In genomic region chr13:21917992-21918391, GRCm38 (mm10) we compare ENCODE assay signal across 9 mouse cellular contexts. TPM values are rescaled to one million over a fixed set of nuclear protein-coding genes. Genes with fewer than 3 reads are reported as not detected.
DNase-seq lines count a peak whose midpoint lies in the region; ATAC-seq lines count a peak whose summit lies in the region.
"Had no signal": no experiment of that assay in that cellular context is flagged by ENCODE, and none has a peak within 500 bp of the region (broad histone marks: within the 10 kb centered on the region; RNA-seq: fewer than 3 reads in every experiment).

No protein-coding gene starts in this region.

- H3K27me3 ChIP-seq in kidney, embryonic 16.5 days (ENCODE audit: insufficient read depth, low read length), result peaks cover 13% of the 10 kb centered on the region; the same call in 1 of the 2 replicates
- H3K27me3 ChIP-seq in embryonic facial prominence, embryonic 10.5 days (replicated peaks; ENCODE audit: low read depth, poor library complexity, severe bottlenecking), result no peaks in the 10 kb centered on the region; the same call in 1 of the 2 replicates
- H3K27me3 ChIP-seq in hindbrain, embryonic 15.5 days, result peaks cover 79% of the 10 kb centered on the region
- H3K27me3 ChIP-seq in midbrain, embryonic 14.5 days (ENCODE audit: control insufficient read depth, insufficient read depth, low read length), result peaks cover 62% of the 10 kb centered on the region
- H3K27me3 ChIP-seq: Patski had no signal

- peak overlapping the region; percentile 89 for H3K4me2 ChIP-seq in kidney, embryonic 16.5 days (replicated peaks; ENCODE audit: low read depth, low read length)
- peak overlapping the region; percentile 56 for H3K4me2 ChIP-seq in hindbrain, embryonic 15.5 days
- peak overlapping the region; percentile 48 for H3K4me2 ChIP-seq in midbrain, embryonic 14.5 days (ENCODE audit: low read length)

- no peak overlapping the region for H3K27ac ChIP-seq in kidney, embryonic 16.5 days (ENCODE audit: low read length)
- no peak overlapping the region for H3K27ac ChIP-seq in embryonic facial prominence, embryonic 10.5 days (replicated peaks)
- no peak overlapping the region for H3K27ac ChIP-seq in hindbrain, embryonic 15.5 days (replicated peaks)
- H3K27ac ChIP-seq in midbrain, embryonic 14.5 days (replicated peaks; ENCODE audit: low read depth, low read length), result no peak overlapping the region

- DNase-seq in kidney, postnatal 10 days, result no peak
- no peak for DNase-seq in embryonic facial prominence, embryonic 10.5 days (ENCODE audit: low spot score)
- DNase-seq in midbrain, embryonic 14.5 days, result no peak
- DNase-seq in yolk sac, embryonic 10.5 days (ENCODE audit: low spot score), result no peak
- DNase-seq in layer of hippocampus, adult 18-20 months (ENCODE audit: low spot score in 2 of 2), result no peak
- DNase-seq in kidney, postnatal 14 days, result no peak

- peak overlapping the region; percentile 62 for H3K9ac ChIP-seq in kidney, embryonic 16.5 days (replicated peaks; ENCODE audit: low read length)
- no peak overlapping the region for H3K9ac ChIP-seq in hindbrain, embryonic 15.5 days
- H3K9ac ChIP-seq in midbrain, embryonic 14.5 days (replicated peaks; ENCODE audit: low read length), result no peak overlapping the region

- H3K4me1 ChIP-seq in kidney, embryonic 16.5 days (ENCODE audit: insufficient read depth, low read length), result peaks cover 13% of the 10 kb centered on the region; the same call in 1 of the 2 replicates
- peaks cover 15% of the 10 kb centered on the region for H3K4me1 ChIP-seq in embryonic facial prominence, embryonic 10.5 days
- H3K4me1 ChIP-seq in hindbrain, embryonic 15.5 days (replicated peaks), result peaks cover 11% of the 10 kb centered on the region
- 0 out of 2 replicates have a peak, but pooled peaks cover 5% of the 10 kb centered on the region for H3K4me1 ChIP-seq in midbrain, embryonic 14.5 days (ENCODE audit: control insufficient read depth, insufficient read depth, low read length)

- WGBS in kidney, embryonic 16.5 days, result under 1% methylated on average over 16 of the region's 16 CpGs
- 2% methylated on average over 16 of the region's 16 CpGs for WGBS in embryonic facial prominence, embryonic 10.5 days
- 1% methylated on average over 16 of the region's 16 CpGs for WGBS in hindbrain, embryonic 15.5 days
- under 1% methylated on average over 16 of the region's 16 CpGs for WGBS in midbrain, embryonic 14.5 days

- H3K4me3 ChIP-seq in kidney, embryonic 16.5 days (ENCODE audit: low read length), result peak overlapping the region; percentile 62
- peak overlapping the region; percentile 65 for H3K4me3 ChIP-seq in embryonic facial prominence, embryonic 10.5 days
- peak overlapping the region; percentile 29 for H3K4me3 ChIP-seq in hindbrain, embryonic 15.5 days
- H3K4me3 ChIP-seq in midbrain, embryonic 14.5 days (replicated peaks; ENCODE audit: low read depth, low read length), result peak overlapping the region; percentile 11; the same call in 1 of the 2 replicates

- no peaks in the 10 kb centered on the region for H3K36me3 ChIP-seq in kidney, embryonic 16.5 days (ENCODE audit: insufficient read depth, low read length)
- no peaks in the 10 kb centered on the region for H3K36me3 ChIP-seq in embryonic facial prominence, embryonic 10.5 days (replicated peaks)
- no peaks in the 10 kb centered on the region for H3K36me3 ChIP-seq in hindbrain, embryonic 15.5 days
- no peaks in the 10 kb centered on the region for H3K36me3 ChIP-seq in midbrain, embryonic 14.5 days (ENCODE audit: control insufficient read depth, insufficient read depth, low read length)

- H3K9me3 ChIP-seq in kidney, embryonic 16.5 days (ENCODE audit: low read length), result no peaks in the 10 kb centered on the region
- H3K9me3 ChIP-seq in embryonic facial prominence, embryonic 10.5 days, result no peaks in the 10 kb centered on the region
- no peaks in the 10 kb centered on the region for H3K9me3 ChIP-seq in hindbrain, embryonic 15.5 days
- no peaks in the 10 kb centered on the region for H3K9me3 ChIP-seq in midbrain, embryonic 14.5 days (ENCODE audit: control insufficient read depth, low read length)

- no peak for ATAC-seq in kidney, embryonic 16.5 days (ENCODE audit: low FRiP score, low TSS enrichment)
- no peak for ATAC-seq in hindbrain, embryonic 15.5 days (ENCODE audit: low FRiP score, low read depth)
- no peak for ATAC-seq in midbrain, embryonic 14.5 days (ENCODE audit: low FRiP score, low TSS enrichment)
- ATAC-seq: Patski had no signal

RNA-seq across cellular contexts. Expression of gene Zfp184, which starts 26.9 kb away (rescaled TPM):
- 11.6 and 13.7 TPM in 2 replicates for polyA plus RNA-seq in kidney, embryonic 16.5 days (2015; fragmentation: Nextera tagmentation; extraction: Ambion mirVana)
- 23.1 and 24.9 TPM in 2 replicates for polyA plus RNA-seq in embryonic facial prominence, embryonic 10.5 days (2016; fragmentation: Nextera tagmentation; extraction: Ambion mirVana)
- 11.7 and 12.3 TPM in 2 replicates for polyA plus RNA-seq in hindbrain, embryonic 15.5 days (2015; fragmentation: Nextera tagmentation; extraction: Ambion mirVana)
- 16.8 and 18.2 TPM in 2 replicates for polyA plus RNA-seq in midbrain, embryonic 14.5 days (2014; fragmentation: Nextera tagmentation; extraction: Ambion mirVana)
- 1 to 10 TPM; 2.5 to 2.9 TPM for total RNA-seq in layer of hippocampus, adult 18-20 months (2021)

Comparison
In these comparisons a context has a peak if more than half of its experiments do, and no peak if none do; other contexts are left out.
1. H3K4me3 ChIP-seq: peak in every context shown above with its lines; median percentile 65 in embryonic facial prominence, embryonic 10.5 days; 62 in kidney, embryonic 16.5 days; 29 in hindbrain, embryonic 15.5 days; 11 in midbrain, embryonic 14.5 days.